Mouse (Mus musculus) thymus, postnatal 14 days (tissue): ENCODE measurements around the gene Fgfr2.
"Not testable (repeated sequence)": the region's sequence is repeated elsewhere in the genome, so short reads cannot be mapped to it uniquely, and the experiment has no call there.

ENCODE experiments used
- DNase-seq: peaks from one replicate; pipeline ENCODE4 v3.0.0; 2021

Fgfr2 gene

GRCm38 (mm10) chr7:130153363-130153969 lies 2969.7 kb downstream of the Fgfr2 start:
- no peak for DNase-seq

DNA sequence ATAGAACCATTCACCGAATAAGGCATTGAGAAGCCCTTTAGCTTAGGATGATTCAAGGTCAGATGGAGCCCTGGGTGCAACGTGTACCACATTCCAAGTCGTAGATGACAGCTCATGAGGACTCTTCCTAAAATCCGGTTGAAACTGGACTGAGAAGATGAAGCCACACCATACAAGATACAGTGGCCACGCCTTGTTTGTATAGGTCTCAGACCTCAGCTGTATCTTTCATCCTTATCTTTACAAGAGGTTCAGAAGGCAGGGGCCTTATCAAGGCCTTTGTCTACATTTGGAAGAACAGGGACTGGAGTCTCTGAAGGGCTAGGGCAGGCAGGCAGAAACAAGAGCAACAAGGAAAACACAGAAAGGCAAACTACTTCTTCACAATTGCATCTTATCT lies 2974.2 kb downstream of the Fgfr2 start:
- DNase-seq: no peak

- no peak for DNase-seq
Measured at GRCm38 (mm10) chr7:130147230-130147629, 2975.9 kb downstream of the Fgfr2 start.

GRCm38 (mm10) chr7:130145211-130145610 lies 2977.9 kb downstream of the Fgfr2 start:
- DNase-seq: no peak

- no peak for DNase-seq
Measured at GRCm38 (mm10) chr7:130143371-130143770, 2979.8 kb downstream of the Fgfr2 start.

DNA sequence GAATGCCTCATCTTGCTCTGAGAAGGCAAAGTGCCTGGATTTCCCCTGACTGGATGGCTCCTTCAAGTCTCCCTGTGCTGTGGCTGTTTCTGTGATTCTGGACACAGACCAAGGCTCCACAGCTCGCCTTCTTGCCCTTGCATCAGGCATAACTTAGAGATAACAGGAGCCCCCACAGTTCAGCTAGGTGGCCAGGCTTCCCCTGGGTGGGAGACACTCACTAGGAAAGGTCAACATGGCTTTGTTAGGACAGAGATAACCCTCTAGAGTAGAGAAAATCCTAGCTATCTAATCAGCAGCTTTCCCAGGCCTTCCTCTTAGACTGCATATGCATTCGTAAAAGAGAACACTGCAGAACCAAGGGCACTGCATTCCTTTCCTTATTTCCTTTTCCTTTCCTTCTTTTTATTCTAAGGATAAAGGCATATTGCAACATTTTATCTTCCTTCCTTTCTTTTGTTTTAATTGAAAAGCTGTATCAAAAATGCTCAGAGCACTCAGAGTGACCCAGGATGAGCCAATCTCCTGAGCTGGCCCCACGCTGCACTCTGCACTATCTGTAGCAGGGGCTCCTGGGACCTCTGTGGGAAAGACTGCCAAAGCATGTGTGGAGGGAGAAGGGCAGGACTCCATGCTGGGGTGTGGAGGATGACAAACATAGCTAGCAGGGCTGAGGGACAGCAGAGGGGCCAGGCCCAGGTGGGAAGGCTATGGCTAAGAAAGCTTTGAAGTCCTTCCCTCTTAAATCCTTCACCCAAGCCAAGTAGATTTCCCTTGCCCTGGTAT lies 2981.9 kb downstream of the Fgfr2 start:
- DNase-seq: no peak

GRCm38 (mm10) chr7:130134924-130135365 lies 2988.2 kb downstream of the Fgfr2 start:
- DNase-seq: no peak

DNA sequence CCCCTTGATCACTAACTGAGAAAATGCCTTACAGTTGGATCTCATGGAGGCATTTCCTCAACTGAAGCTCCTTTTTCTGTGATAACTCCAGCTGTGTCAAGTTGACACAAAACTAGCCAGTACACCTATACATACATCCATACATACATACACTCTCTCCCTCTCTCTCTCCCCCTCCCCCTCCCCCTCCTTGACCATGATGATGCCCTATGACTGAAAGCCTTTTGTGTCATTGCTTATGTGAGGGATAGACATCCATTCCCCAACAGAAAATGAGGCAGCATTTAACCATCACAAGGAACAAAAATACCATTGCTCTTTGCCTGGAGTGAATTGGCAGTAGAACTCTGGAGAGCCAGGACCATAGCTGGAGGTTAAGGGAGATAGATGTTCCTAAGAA lies 2988.7 kb downstream of the Fgfr2 start:
- not testable (repeated sequence) for DNase-seq

- no peak for DNase-seq
Measured at GRCm38 (mm10) chr7:130130226-130130625, 2992.9 kb downstream of the Fgfr2 start.

GRCm38 (mm10) chr7:130129359-130129960 lies 2993.7 kb downstream of the Fgfr2 start:
- DNase-seq: no peak

GRCm38 (mm10) chr7:130121507-130121906 lies 3001.6 kb downstream of the Fgfr2 start:
- no peak for DNase-seq

GRCm38 (mm10) chr7:130119466-130119865 lies 3003.7 kb downstream of the Fgfr2 start:
- DNase-seq: no peak

DNA sequence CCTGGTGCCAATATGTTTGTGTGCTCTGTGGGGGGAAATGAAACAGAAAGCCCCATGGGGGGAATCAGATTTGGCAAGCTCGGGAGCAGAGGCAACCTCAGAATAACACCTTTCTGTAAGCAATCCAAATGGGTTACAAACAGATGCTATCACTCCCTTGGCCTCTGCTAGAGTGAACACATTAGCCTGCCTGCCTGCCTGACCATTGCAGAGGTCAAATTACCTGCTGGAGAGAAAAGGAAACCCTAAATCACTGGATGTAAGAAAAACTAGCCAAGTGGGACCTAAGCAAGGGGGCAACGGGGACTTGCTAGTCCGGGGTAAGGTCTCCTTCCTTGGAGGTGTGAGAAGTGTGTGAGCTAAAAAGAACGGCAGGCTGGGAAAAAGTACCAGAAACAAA lies 3004.4 kb downstream of the Fgfr2 start:
- no peak for DNase-seq

GRCm38 (mm10) chr7:130117466-130118123 lies 3005.6 kb downstream of the Fgfr2 start:
- no peak for DNase-seq

- no peak for DNase-seq
Measured at GRCm38 (mm10) chr7:130114436-130114835, 3008.7 kb downstream of the Fgfr2 start.
